Mouse (Mus musculus): Measurements from ENCODE around the gene Cpt1c.

- TF ChIP-seq CTCF (IDR thresholded peaks at IDR 0.05; ENCODE audit: borderline replicate concordance, extremely low read depth, insufficient read depth, insufficient read length) (no peak), POLR2A (IDR thresholded peaks at IDR 0.05; ENCODE audit: borderline replicate concordance, extremely low read depth, insufficient read depth, insufficient read length, poor library complexity, severe bottlenecking) (no peak)
Measured at GRCm38 (mm10) chr7:45012824-45013223, 38.2 kb upstream of the Cpt1c start.
